Mouse (Mus musculus): ENCODE results near the gene Large1. TPM values are rescaled to one million over a fixed set of nuclear protein-coding genes. Genes with fewer than 3 reads are reported as not detected.
"Not testable (repeated sequence)": the region's sequence is repeated elsewhere in the genome, so short reads cannot be mapped to it uniquely, and the experiment has no call there.

Gene Large1
- total RNA-seq, 2 experiments from 2014 or later, result 1.4 TPM; not detected in 1

- no peak for ATAC-seq (replicated peaks; ENCODE audit: low FRiP score, poor library complexity, severe bottlenecking)
Measured at GRCm38 (mm10) chr8:73197714-73198113, 155.6 kb downstream of the Large1 start.

DNA sequence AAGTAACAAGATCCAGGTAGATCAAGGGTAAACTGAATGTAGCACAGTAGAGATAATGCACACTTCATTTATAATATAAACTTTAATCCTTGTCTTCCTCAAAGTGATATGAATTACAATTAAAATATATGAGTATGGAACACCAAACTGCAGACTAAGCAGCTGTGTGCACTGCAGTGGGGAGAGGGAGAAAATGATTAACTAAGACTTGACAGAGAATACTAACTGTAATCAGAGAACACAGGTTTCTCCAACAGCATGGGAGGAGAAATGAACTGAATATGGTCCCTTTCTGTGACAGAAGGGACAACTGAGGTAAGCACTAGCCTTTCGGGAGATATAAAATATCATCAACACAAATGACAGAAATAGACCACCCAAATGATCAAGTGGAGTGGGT is 164.7 kb downstream of the Large1 start:
- ATAC-seq (replicated peaks; ENCODE audit: low FRiP score, poor library complexity, severe bottlenecking), result no peak

- ATAC-seq (replicated peaks; ENCODE audit: low FRiP score, poor library complexity, severe bottlenecking), result no peak
Measured at GRCm38 (mm10) chr8:73187381-73187780, 166.0 kb downstream of the Large1 start.

DNA sequence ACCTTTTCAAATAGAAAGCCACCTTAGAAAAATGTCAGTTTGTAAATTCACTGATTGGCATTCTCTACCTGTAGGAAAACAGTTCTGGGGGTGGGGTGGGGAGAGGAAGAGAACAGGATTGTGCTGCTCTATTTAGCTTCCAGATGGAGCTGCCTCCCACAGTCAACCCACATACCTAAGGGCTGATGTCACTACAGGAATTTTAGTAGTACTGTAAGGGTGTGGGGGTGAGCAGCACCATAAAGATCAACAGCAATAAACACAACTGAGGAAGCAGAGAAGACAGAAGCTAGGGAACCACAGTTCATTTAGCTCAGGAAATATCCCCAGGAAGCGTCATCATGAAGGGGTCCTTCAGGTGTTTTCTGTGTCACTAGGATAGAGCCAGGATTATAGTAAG is 174.9 kb downstream of the Large1 start:
- no peak for ATAC-seq (replicated peaks; ENCODE audit: low FRiP score, poor library complexity, severe bottlenecking)

DNA sequence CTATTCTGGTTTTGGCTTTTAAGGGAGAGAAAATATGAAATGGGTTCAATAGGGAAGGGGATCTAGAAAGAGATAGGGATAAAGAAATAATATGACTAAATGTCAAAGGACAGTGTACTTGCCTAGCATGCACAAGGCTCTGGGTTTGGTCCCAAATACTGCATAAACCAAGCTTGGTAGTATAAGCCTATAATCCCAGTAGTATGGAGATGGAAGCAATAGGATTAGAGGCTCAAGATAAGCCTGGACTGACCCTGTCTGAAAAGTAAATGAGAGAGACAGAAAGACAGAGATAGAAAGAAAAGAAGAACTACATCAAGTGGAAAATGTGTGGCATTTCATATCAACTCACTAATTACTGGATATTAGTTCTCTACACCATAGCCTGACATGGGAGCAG is 180.7 kb downstream of the Large1 start:
- no peak for ATAC-seq (replicated peaks; ENCODE audit: low FRiP score, poor library complexity, severe bottlenecking)

GRCm38 (mm10) chr8:73161994-73162393 is 191.3 kb downstream of the Large1 start:
- no peak for ATAC-seq (replicated peaks; ENCODE audit: low FRiP score, poor library complexity, severe bottlenecking)

GRCm38 (mm10) chr8:73161564-73161963 is 191.8 kb downstream of the Large1 start:
- no peak for ATAC-seq (replicated peaks; ENCODE audit: low FRiP score, poor library complexity, severe bottlenecking)

DNA sequence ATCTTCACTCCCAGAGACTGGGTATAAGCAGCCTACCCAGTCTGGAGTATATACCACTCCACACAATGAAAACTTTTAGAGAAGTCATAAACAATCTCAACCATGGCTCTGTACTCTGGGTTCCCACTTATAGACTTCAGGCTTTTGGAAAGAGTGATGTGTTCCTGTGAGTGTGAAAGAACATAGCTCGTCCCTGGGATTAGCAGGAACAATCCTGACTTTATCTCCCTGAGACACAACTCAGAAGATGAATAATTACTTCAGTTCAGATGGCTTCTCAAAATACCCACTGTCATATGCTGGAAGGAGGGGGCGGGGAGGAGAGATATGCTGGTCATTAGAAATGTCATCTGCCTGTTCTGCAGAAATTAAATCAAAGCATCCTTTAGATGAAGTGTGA is 192.4 kb downstream of the Large1 start:
- no peak for ATAC-seq (replicated peaks; ENCODE audit: low FRiP score, poor library complexity, severe bottlenecking)

DNA sequence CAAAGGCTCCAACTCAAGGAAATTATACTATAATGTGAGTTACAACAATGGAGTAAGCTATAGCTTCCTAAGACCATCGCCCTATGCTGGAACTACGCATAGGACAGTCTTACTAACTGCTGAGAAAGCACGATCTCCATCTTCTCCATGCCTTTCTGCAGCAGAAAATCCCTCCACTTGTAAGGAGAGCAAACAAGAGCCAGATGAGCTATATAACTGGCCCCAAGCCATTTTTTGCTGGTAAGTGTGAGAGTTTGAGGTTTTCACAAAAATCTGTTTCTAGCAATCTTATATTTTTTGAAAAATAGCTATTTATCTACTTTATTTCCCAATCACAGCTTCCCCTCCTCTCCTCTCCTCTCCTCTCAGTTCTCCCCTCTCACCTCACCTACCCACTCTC is 206.1 kb downstream of the Large1 start:
- no peak for ATAC-seq (replicated peaks; ENCODE audit: low FRiP score, poor library complexity, severe bottlenecking)

- no peak for ATAC-seq (replicated peaks; ENCODE audit: low FRiP score, poor library complexity, severe bottlenecking)
Measured at GRCm38 (mm10) chr8:73142660-73143395, 210.5 kb downstream of the Large1 start.

DNA sequence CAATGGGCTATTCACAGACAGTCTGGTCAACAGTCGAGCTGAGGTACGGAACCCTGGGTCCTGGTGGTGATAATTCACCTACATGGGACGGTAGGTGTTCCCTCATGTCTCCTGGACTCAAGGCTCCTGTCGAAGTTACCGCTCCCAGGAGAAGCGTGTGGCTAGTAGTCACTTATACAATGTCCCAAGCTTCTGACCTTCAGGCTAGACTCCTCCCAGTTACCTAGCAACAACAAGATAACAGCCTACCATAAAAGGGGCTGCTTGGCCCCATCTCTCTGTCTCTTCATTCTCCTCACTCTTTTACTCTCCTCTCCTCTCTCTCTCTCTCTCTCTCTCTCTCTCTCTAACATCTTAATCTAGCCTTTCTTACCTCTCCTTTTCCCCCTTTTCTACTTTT is 217.9 kb downstream of the Large1 start:
- no peak for ATAC-seq (replicated peaks; ENCODE audit: low FRiP score, poor library complexity, severe bottlenecking)

DNA sequence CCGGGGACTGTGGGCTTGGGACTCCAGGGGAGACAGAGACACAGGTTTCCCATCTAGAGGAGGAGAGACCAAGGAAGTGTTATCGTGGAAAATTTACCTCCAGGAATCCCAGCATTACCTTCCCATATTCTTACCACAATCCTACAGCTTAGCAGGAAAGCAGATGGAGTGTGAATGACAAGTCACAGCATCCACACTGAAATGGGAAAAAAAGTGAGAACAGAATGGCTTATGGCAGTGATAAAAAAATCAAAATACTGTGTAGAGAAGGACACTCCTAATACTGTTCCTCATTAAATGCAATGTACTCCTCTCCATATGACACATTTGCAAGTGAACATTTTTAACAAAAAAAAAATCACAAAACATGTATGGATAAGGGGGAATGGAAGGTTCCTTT is 221.3 kb downstream of the Large1 start:
- no peak for ATAC-seq (replicated peaks; ENCODE audit: low FRiP score, poor library complexity, severe bottlenecking)

- ATAC-seq (replicated peaks; ENCODE audit: low FRiP score, poor library complexity, severe bottlenecking), result no peak
Measured at GRCm38 (mm10) chr8:73123864-73124499, 229.4 kb downstream of the Large1 start.

- no peak for ATAC-seq (replicated peaks; ENCODE audit: low FRiP score, poor library complexity, severe bottlenecking)
Measured at GRCm38 (mm10) chr8:73112332-73112895, 240.9 kb downstream of the Large1 start.

- no peak for ATAC-seq (replicated peaks; ENCODE audit: low FRiP score, poor library complexity, severe bottlenecking)
Measured at GRCm38 (mm10) chr8:73104089-73104488, 249.3 kb downstream of the Large1 start.

GRCm38 (mm10) chr8:73101069-73101468 is 252.3 kb downstream of the Large1 start:
- no peak for ATAC-seq (replicated peaks; ENCODE audit: low FRiP score, poor library complexity, severe bottlenecking)

DNA sequence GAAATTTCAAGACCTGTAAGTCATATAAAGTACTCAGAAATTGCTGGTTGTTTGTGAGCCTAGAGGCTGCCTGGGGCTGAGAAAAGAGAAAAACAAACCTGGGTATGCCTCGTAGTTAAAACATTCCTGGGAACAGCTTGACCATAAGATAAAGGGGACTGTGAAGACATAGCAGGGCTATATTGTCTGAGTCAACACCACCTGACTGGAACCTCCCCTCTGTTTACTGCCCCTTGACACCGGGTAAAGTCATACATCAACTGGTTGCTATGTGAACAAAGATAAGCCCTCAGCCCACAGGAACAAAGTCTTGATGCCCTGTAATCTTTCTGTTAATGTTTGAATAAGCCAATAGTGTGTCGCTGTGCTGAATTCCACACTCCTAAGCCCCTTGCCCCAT is 252.7 kb downstream of the Large1 start:
- not testable (repeated sequence) for ATAC-seq (replicated peaks; ENCODE audit: low FRiP score, poor library complexity, severe bottlenecking)

DNA sequence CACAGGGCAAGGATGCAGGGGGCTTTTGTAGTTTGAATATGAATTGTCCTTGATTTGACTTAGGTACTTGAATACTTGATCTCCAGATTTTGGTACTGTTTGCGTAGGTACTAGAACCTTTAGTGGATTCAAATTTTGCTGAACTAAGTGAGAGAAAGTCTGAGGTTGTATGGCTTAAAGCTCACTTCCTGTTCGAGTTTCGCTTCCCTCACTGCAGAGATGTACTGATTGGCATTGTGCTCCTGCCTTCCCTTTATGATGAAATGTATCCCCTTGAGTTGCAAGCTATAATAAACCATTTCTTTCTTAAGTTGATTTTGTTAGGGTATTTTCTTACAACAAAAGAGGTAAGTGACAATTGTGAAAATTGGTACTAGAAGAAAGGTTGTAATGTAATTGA is 253.8 kb downstream of the Large1 start:
- ATAC-seq (replicated peaks; ENCODE audit: low FRiP score, poor library complexity, severe bottlenecking), result no peak

DNA sequence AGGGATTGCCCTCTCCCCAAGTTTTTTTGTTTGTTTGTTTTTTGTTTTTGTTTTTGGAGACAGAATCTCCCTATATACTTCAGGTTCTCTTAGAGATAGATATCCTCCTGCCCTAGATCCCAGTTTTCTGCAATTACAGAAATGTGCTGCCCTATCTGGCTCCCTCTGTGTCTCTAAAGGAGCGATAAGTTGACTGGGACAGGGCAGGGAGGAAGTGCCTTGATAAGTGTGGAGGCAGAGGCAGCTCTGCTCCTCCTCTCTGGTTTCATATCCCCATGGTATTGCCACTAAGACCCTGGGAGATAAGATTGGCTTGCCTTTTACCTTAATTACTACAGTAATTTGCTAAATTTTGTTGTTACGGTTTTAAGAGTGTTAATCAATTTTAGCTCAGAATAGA is 256.4 kb downstream of the Large1 start:
- no peak for ATAC-seq (replicated peaks; ENCODE audit: low FRiP score, poor library complexity, severe bottlenecking)

- ATAC-seq (replicated peaks; ENCODE audit: low FRiP score, poor library complexity, severe bottlenecking), result not testable (repeated sequence)
Measured at GRCm38 (mm10) chr8:73077746-73078145, 275.6 kb downstream of the Large1 start.

DNA sequence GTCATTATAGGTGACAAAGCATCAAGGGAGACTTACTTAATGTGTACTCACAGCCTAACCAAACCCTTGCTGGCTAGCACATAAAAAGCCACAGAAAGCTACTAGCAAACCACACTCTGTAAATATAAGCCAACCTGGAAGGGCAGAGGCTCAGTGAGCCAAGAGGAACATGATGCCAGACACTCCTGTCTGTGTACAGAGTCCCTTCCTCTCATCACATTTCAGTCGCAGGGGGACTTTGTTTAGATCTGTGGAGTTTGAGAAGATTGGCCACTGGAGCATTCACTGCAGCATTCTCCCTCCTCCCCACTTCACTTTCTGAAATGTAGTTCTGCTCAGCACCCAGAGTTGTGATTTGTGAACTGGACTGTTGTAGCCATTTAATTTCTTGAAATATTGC is 291.9 kb downstream of the Large1 start:
- no peak for ATAC-seq (replicated peaks; ENCODE audit: low FRiP score, poor library complexity, severe bottlenecking)

Measured in erythroblast, adult 5-6 weeks (primary cell).